Mouse (Mus musculus) lung, embryonic 16.5 days (tissue): ENCODE measurements around the gene Tmem171. TPM values are rescaled to one million over a fixed set of nuclear protein-coding genes. Genes with fewer than 3 reads are reported as not detected.

Experiments used
- ATAC-seq: fragments of 200-750 bp; cut with Nextera tagmentation; 2 replicates; pipeline ENCODE4 v1.8.0; 2017; ENCODE audit warnings: low read depth, mild to moderate bottlenecking, moderate library complexity
- H3K27ac ChIP-seq: fragments of 300-500 bp; sonication (generic); 2 replicates; pipeline ENCODE4 v1.5.1; 2014; ENCODE audit warnings: mild to moderate bottlenecking, control low read depth, low read length
- H3K27me3 ChIP-seq: fragments of 300-500 bp; sonication (generic); 2 replicates; pipeline ENCODE4 v1.6.1; 2014; ENCODE audit warnings: low read depth, low read length, mixed read lengths; ENCODE audit not compliant: control insufficient read depth, insufficient read depth
- H3K36me3 ChIP-seq: fragments of 300-500 bp; sonication (generic); 2 replicates; pipeline ENCODE4 v1.6.1; 2014; ENCODE audit warnings: low read length; ENCODE audit not compliant: control insufficient read depth, insufficient read depth
- H3K4me1 ChIP-seq: fragments of 300-500 bp; sonication (generic); replicated peaks from 2 replicates; pipeline ENCODE4 v1.6.1; 2014; ENCODE audit warnings: low read length, mixed read lengths; ENCODE audit not compliant: control insufficient read depth, insufficient read depth
- H3K4me2 ChIP-seq: fragments of 300-500 bp; sonication (generic); 2 replicates; pipeline ENCODE4 v1.6.1; 2014; ENCODE audit warnings: low read depth, low read length, control low read depth
- H3K4me3 ChIP-seq: fragments of 300-500 bp; sonication (generic); 2 replicates; pipeline ENCODE4 v1.5.1; 2014; ENCODE audit warnings: mild to moderate bottlenecking, low read length, control low read depth
- H3K9ac ChIP-seq: fragments of 300-500 bp; sonication (generic); 2 replicates; pipeline ENCODE4 v1.6.1; 2014; ENCODE audit warnings: low read length, control low read depth
- H3K9me3 ChIP-seq: fragments of 300-500 bp; sonication (generic); 2 replicates; pipeline ENCODE4 v1.6.1; 2016; ENCODE audit warnings: low read length; ENCODE audit not compliant: control insufficient read depth
- WGBS: fragments of 180-500 bp; shearing (Covaris S2); extraction: QIAGEN DNeasy Blood & Tissue Kit; methylation state at CpG from one replicate; pipeline ENCODE4 v1.1.7; 2014; 5-methylcytosine and 5-hydroxymethylcytosine counted together
- polyA plus RNA-seq: library from polyadenylated mRNA; unstranded; fragments of >200 nt; fragmentation: Nextera tagmentation; extraction: Ambion mirVana; gene quantifications from 2 replicates; pipeline ENCODE4 v1.2.1, GENCODE M21; 2015

The Tmem171 gene
- polyA plus RNA-seq, 1 experiment from 2014 or later, result 24.0 TPM

GRCm38 (mm10) chr13:98662173-98662675, 32.4 kb downstream of the Tmem171 start:
- no peak overlapping the region for H3K27ac ChIP-seq
- H3K36me3 ChIP-seq, result no peaks in the 10 kb centered on the region
- H3K27me3 ChIP-seq, result no peaks in the 10 kb centered on the region
- WGBS, result 80% methylated on average over 4 of the region's 4 CpGs
- no peak overlapping the region for H3K9ac ChIP-seq
- no peaks in the 10 kb centered on the region for H3K4me1 ChIP-seq
- no peak overlapping the region for H3K4me2 ChIP-seq
- no peak for ATAC-seq
- H3K9me3 ChIP-seq, result no peaks in the 10 kb centered on the region
- no peak overlapping the region for H3K4me3 ChIP-seq

- WGBS, result 78% methylated on average over 16 of the region's 16 CpGs
- Histone ChIP-seq H3K36me3 (no peaks in the 10 kb centered on the region), H3K9me3 (no peaks in the 10 kb centered on the region), H3K9ac (no peak overlapping the region), H3K4me1 (peaks cover 25% of the 10 kb centered on the region; the same call in 1 of the 2 replicates), H3K27me3 (no peaks in the 10 kb centered on the region), H3K4me3 (no peak overlapping the region), H3K4me2 (no peak overlapping the region), H3K27ac (no peak overlapping the region)
- ATAC-seq, result no peak
Observed at GRCm38 (mm10) chr13:98656034-98656471, 38.6 kb downstream of the Tmem171 start.

GRCm38 (mm10) chr13:98655346-98655745, 39.3 kb downstream of the Tmem171 start:
- Histone ChIP-seq H3K4me2 (no peak overlapping the region), H3K9me3 (no peaks in the 10 kb centered on the region), H3K4me3 (no peak overlapping the region), H3K27ac (peak overlapping the region; percentile 15; the same call in 1 of the 2 replicates), H3K9ac (no peak overlapping the region), H3K4me1 (peaks cover 25% of the 10 kb centered on the region; the same call in 1 of the 2 replicates), H3K27me3 (no peaks in the 10 kb centered on the region), H3K36me3 (no peaks in the 10 kb centered on the region)
- peak; percentile 6; the same call in 1 of the 2 replicates for ATAC-seq
- 72% methylated on average over 4 of the region's 4 CpGs for WGBS

- H3K27me3 ChIP-seq, result no peaks in the 10 kb centered on the region
- 49% methylated on average over 10 of the region's 10 CpGs for whole genome bisulfite sequencing
- H3K4me2 ChIP-seq, result no peak overlapping the region
- no peak overlapping the region for H3K4me3 ChIP-seq
- no peaks in the 10 kb centered on the region for H3K36me3 ChIP-seq
- no peak overlapping the region for H3K9ac ChIP-seq
- peak overlapping the region; percentile 77 for H3K27ac ChIP-seq
- peaks cover 25% of the 10 kb centered on the region; the same call in 1 of the 2 replicates for H3K4me1 ChIP-seq
- peak; percentile 88 for ATAC-seq
- H3K9me3 ChIP-seq, result no peaks in the 10 kb centered on the region
Observed at GRCm38 (mm10) chr13:98654129-98654939, 40.3 kb downstream of the Tmem171 start.

- 34% methylated on average over 2 of the region's 2 CpGs for WGBS
Observed at GRCm38 (mm10) chr13:98652194-98652593, 42.4 kb downstream of the Tmem171 start.

GRCm38 (mm10) chr13:98651228-98651977, 43.2 kb downstream of the Tmem171 start:
- Histone ChIP-seq H3K4me1 (peaks cover 25% of the 10 kb centered on the region; the same call in 1 of the 2 replicates), H3K27ac (no peak overlapping the region; the same call in 1 of the 2 replicates), H3K9me3 (no peaks in the 10 kb centered on the region), H3K9ac (no peak overlapping the region), H3K4me2 (no peak overlapping the region), H3K4me3 (no peak overlapping the region), H3K36me3 (no peaks in the 10 kb centered on the region), H3K27me3 (no peaks in the 10 kb centered on the region)
- ATAC-seq, result peak; percentile 56
- 45% methylated on average over 17 of the region's 17 CpGs for WGBS

More at GRCm38 (mm10) chr13:98652194-98652593, 42.4 kb downstream of the Tmem171 start:
- Histone ChIP-seq H3K27me3 (no peaks in the 10 kb centered on the region), H3K27ac (peak overlapping the region; percentile 37; the same call in 1 of the 2 replicates), H3K4me1 (peaks cover 25% of the 10 kb centered on the region; the same call in 1 of the 2 replicates), H3K9ac (no peak overlapping the region), H3K36me3 (no peaks in the 10 kb centered on the region), H3K9me3 (no peaks in the 10 kb centered on the region), H3K4me3 (no peak overlapping the region), H3K4me2 (no peak overlapping the region)
- ATAC-seq, result peak; percentile 1; the same call in 1 of the 2 replicates

- Histone ChIP-seq H3K4me3 (no peak overlapping the region), H3K36me3 (no peaks in the 10 kb centered on the region), H3K4me2 (no peak overlapping the region), H3K27ac (no peak overlapping the region), H3K27me3 (no peaks in the 10 kb centered on the region), H3K9ac (no peak overlapping the region), H3K9me3 (no peaks in the 10 kb centered on the region), H3K4me1 (peaks cover 13% of the 10 kb centered on the region; the same call in 1 of the 2 replicates)
- 67% methylated on average over 22 of the region's 22 CpGs for WGBS
- no peak for ATAC-seq
Observed at GRCm38 (mm10) chr13:98647775-98648568, 46.7 kb downstream of the Tmem171 start.

GRCm38 (mm10) chr13:98638507-98639166, 56.0 kb downstream of the Tmem171 start:
- Histone ChIP-seq H3K27ac (no peak overlapping the region), H3K9ac (no peak overlapping the region), H3K4me1 (no peaks in the 10 kb centered on the region), H3K27me3 (no peaks in the 10 kb centered on the region), H3K4me2 (no peak overlapping the region), H3K4me3 (no peak overlapping the region), H3K9me3 (0 out of 2 replicates have a peak, but pooled peaks cover 4% of the 10 kb centered on the region), H3K36me3 (no peaks in the 10 kb centered on the region)
- 56% methylated on average over 5 of the region's 5 CpGs for WGBS
- no peak for ATAC-seq
